ENCODE assay signal across 23 mouse cellular contexts in genomic region chr9:63591661-63592256, GRCm38 (mm10). TPM values are rescaled to one million over a fixed set of nuclear protein-coding genes. Genes with fewer than 3 reads are reported as not detected.
A peak's percentile ranks its signal among the peaks of the same experiment; 100 is the strongest.
DNase-seq lines count a peak whose midpoint lies in the region; ATAC-seq and TF ChIP-seq lines count a peak whose summit lies in the region.
"Had no signal": no experiment of that assay in that cellular context is flagged by ENCODE, and none has a peak within 500 bp of the region (broad histone marks: within the 10 kb centered on the region; RNA-seq: fewer than 3 reads in every experiment).

No protein-coding gene starts in this region.

- no peak for DNase-seq in liver, postnatal 0 days
- DNase-seq in liver, result no peak
- DNase-seq in ovary, postnatal 36 days (ENCODE audit: low spot score), result peak; percentile 24
- no peak for DNase-seq in ovary, postnatal 14 days (ENCODE audit: low spot score)
- DNase-seq in testis, postnatal 14 days (ENCODE audit: low spot score), result no peak
- DNase-seq: adrenal gland, adult 8-10 months; adrenal gland, postnatal 36 days; cerebellum, adult 2 months; cerebellum, postnatal 10 days; embryo, embryonic 11 days; gastrocnemius, adult 2 months; gastrocnemius, postnatal 25 days; heart, adult 18-20 months; heart, postnatal 10 days had no signal

- no peak overlapping the region for H3K9ac ChIP-seq in liver, postnatal 0 days (replicated peaks)
- H3K9ac ChIP-seq: embryonic facial prominence, embryonic 15.5 days; hindbrain, embryonic 15.5 days had no signal

- no peaks in the 10 kb centered on the region for H3K9me3 ChIP-seq in liver, postnatal 0 days (ENCODE audit: low read length)
- H3K9me3 ChIP-seq: embryonic facial prominence, embryonic 15.5 days; forebrain, embryonic 10.5 days; heart, embryonic 10.5 days had no signal

- H3K4me3 ChIP-seq in liver, postnatal 0 days (ENCODE audit: low read depth, low read length), result no peak overlapping the region
- H3K4me3 ChIP-seq: embryonic facial prominence, embryonic 15.5 days; erythroblast, embryonic 14.5 days; forebrain, embryonic 10.5 days; gastrocnemius, adult 2 months; heart, embryonic 10.5 days; hindbrain, embryonic 15.5 days had no signal

- no peaks in the 10 kb centered on the region for H3K4me1 ChIP-seq in liver, postnatal 0 days (ENCODE audit: insufficient read depth)
- H3K4me1 ChIP-seq: forebrain, embryonic 10.5 days; heart, embryonic 10.5 days; hindbrain, embryonic 15.5 days had no signal

- no peaks in the 10 kb centered on the region for H3K36me3 ChIP-seq in liver, postnatal 0 days (replicated peaks; ENCODE audit: insufficient read depth, low read length)
- H3K36me3 ChIP-seq: embryonic facial prominence, embryonic 15.5 days; forebrain, embryonic 10.5 days; heart, embryonic 10.5 days; hindbrain, embryonic 15.5 days had no signal

- ATAC-seq in liver, postnatal 0 days, result no peak
- ATAC-seq in megakaryocyte-erythroid progenitor cell, adult 5-6 weeks (replicated peaks; ENCODE audit: low FRiP score, low TSS enrichment, poor library complexity, severe bottlenecking), result peak; percentile 81
- ATAC-seq: forebrain, embryonic 14.5 days had no signal

- no peak for TF ChIP-seq CTCF in liver, postnatal 0 days (IDR thresholded peaks at IDR 0.05; ENCODE audit: low read depth)

- WGBS in liver, postnatal 0 days (ENCODE audit: insufficient replicate concordance), result 58% methylated on average over 8 of the region's 8 CpGs

- TF ChIP-seq EP300 in liver, postnatal 0 days (IDR thresholded peaks at IDR 0.05; ENCODE audit: low read depth), result 0 out of 2 replicates have a peak, but pooled peaks have one; percentile 25

- H3K4me2 ChIP-seq in liver, postnatal 0 days (ENCODE audit: low read depth, low read length), result no peak overlapping the region
- H3K4me2 ChIP-seq: embryonic facial prominence, embryonic 15.5 days; hindbrain, embryonic 15.5 days had no signal

- H3K27me3 ChIP-seq in liver, postnatal 0 days (ENCODE audit: insufficient read depth, low read length), result no peaks in the 10 kb centered on the region
- H3K27me3 ChIP-seq: embryonic facial prominence, embryonic 15.5 days; hindbrain, embryonic 15.5 days had no signal

- no peak overlapping the region for H3K27ac ChIP-seq in liver, postnatal 0 days (ENCODE audit: low read depth)
- H3K27ac ChIP-seq: embryonic facial prominence, embryonic 15.5 days; forebrain, embryonic 10.5 days; gastrocnemius, adult 2 months; heart, embryonic 10.5 days; hindbrain, embryonic 15.5 days had no signal

RNA-seq across cellular contexts. Expression of gene Iqch, which starts 10.5 kb away (rescaled TPM):
- polyA plus RNA-seq in liver, postnatal 0 days (2015; fragmentation: Nextera tagmentation; extraction: Ambion mirVana), result 0.08 and 0.09 TPM in 2 replicates
- 0.07 TPM in 1 of 2 replicates, not detected in the other for total RNA-seq in megakaryocyte-erythroid progenitor cell, adult 5-6 weeks (2014; fragmentation: Nextera tagmentation)
- not detected in 2 replicates for total RNA-seq in megakaryocyte-erythroid progenitor cell, adult 5-6 weeks (2017)
- total RNA-seq: adrenal gland, postnatal 36 days; gastrocnemius, adult 2 months; gastrocnemius, postnatal 25 days; heart, adult 18-20 months; heart, postnatal 10 days had no signal
- polyA plus RNA-seq: cerebellum, adult 2 months; embryonic facial prominence, embryonic 11.5 days; erythroblast, embryonic 14.5 days; heart, embryonic 10.5 days; heart, embryonic 14.5 days had no signal

RNA-seq across cellular contexts. Expression of gene Aagab, which starts 10.7 kb away (rescaled TPM):
- polyA plus RNA-seq in liver, postnatal 0 days (2015; fragmentation: Nextera tagmentation; extraction: Ambion mirVana), result 12.8 and 14.2 TPM in 2 replicates
- total RNA-seq in megakaryocyte-erythroid progenitor cell, adult 5-6 weeks (2014; fragmentation: Nextera tagmentation), result 21.4 and 22.3 TPM in 2 replicates
- total RNA-seq in megakaryocyte-erythroid progenitor cell, adult 5-6 weeks (2017), result 18.1 and 40.3 TPM in 2 replicates
